Comparison of ENCODE assay signal across 14 mouse cellular contexts in genomic region chr6:99611866-99612265, GRCm38 (mm10). TPM values are rescaled to one million over a fixed set of nuclear protein-coding genes. Genes with fewer than 3 reads are reported as not detected.
DNase-seq lines count a peak whose midpoint lies in the region; ATAC-seq and TF ChIP-seq lines count a peak whose summit lies in the region.
"Had no signal": no experiment of that assay in that cellular context is flagged by ENCODE, and none has a peak within 500 bp of the region (broad histone marks: within the 10 kb centered on the region; RNA-seq: fewer than 3 reads in every experiment).

No protein-coding gene starts in this region.

- no peak for TF ChIP-seq EP300 in liver, postnatal 0 days (IDR thresholded peaks at IDR 0.05; ENCODE audit: low read depth)

- intact Hi-C loops in gastrocnemius, adult 2 months (cut with DNase I): no loop called here
- intact Hi-C loops in gastrocnemius, postnatal 14 days (cut with DNase I; ENCODE audit: low total_unique reads): no loop called here

- no peak overlapping the region for H3K4me3 ChIP-seq in gastrocnemius, adult 2 months
- H3K4me3 ChIP-seq in liver, postnatal 0 days (ENCODE audit: low read depth, low read length): no peak overlapping the region
- no peak overlapping the region for H3K4me3 ChIP-seq in liver, embryonic 12.5 days
- H3K4me3 ChIP-seq in E14TG2a.4 (replicated peaks; ENCODE audit: low read length): no peak overlapping the region
- H3K4me3 ChIP-seq in cortical plate, adult 2 months (ENCODE audit: insufficient read depth, low read length): no peak overlapping the region
- H3K4me3 ChIP-seq: forebrain, embryonic 13.5 days; heart, embryonic 12.5 days; lung, embryonic 15.5 days; stomach, embryonic 15.5 days had no signal

- no peaks in the 10 kb centered on the region for H3K27me3 ChIP-seq in liver, postnatal 0 days (ENCODE audit: insufficient read depth, low read length)
- H3K27me3 ChIP-seq in liver, embryonic 12.5 days (replicated peaks): no peaks in the 10 kb centered on the region
- H3K27me3 ChIP-seq in E14TG2a.4 (ENCODE audit: insufficient read depth, low read length): peaks cover 14% of the 10 kb centered on the region
- H3K27me3 ChIP-seq: lung, embryonic 15.5 days; stomach, embryonic 15.5 days had no signal

- H3K4me2 ChIP-seq in liver, postnatal 0 days (ENCODE audit: low read depth, low read length): no peak overlapping the region
- no peak overlapping the region for H3K4me2 ChIP-seq in liver, embryonic 12.5 days
- H3K4me2 ChIP-seq: forebrain, embryonic 13.5 days; heart, embryonic 12.5 days; lung, embryonic 15.5 days; stomach, embryonic 15.5 days had no signal

- peaks cover 2% of the 10 kb centered on the region; the same call in 1 of the 2 replicates for H3K4me1 ChIP-seq in liver, postnatal 0 days (ENCODE audit: insufficient read depth)
- H3K4me1 ChIP-seq in liver, embryonic 12.5 days: no peaks in the 10 kb centered on the region
- H3K4me1 ChIP-seq in E14TG2a.4 (replicated peaks; ENCODE audit: low read depth, low read length): peaks cover 55% of the 10 kb centered on the region
- H3K4me1 ChIP-seq in cortical plate, adult 2 months (ENCODE audit: control insufficient read depth, insufficient read depth, low read length): peaks cover 8% of the 10 kb centered on the region

- no peaks in the 10 kb centered on the region for H3K36me3 ChIP-seq in liver, postnatal 0 days (replicated peaks; ENCODE audit: insufficient read depth, low read length)
- H3K36me3 ChIP-seq in liver, embryonic 12.5 days: no peaks in the 10 kb centered on the region
- H3K36me3 ChIP-seq in E14TG2a.4 (ENCODE audit: insufficient read depth, low read length): no peaks in the 10 kb centered on the region
- H3K36me3 ChIP-seq: heart, embryonic 12.5 days; lung, embryonic 15.5 days; stomach, embryonic 15.5 days had no signal

- no peak overlapping the region for H3K9ac ChIP-seq in liver, postnatal 0 days (replicated peaks)
- H3K9ac ChIP-seq in liver, embryonic 12.5 days: no peak overlapping the region
- H3K9ac ChIP-seq: forebrain, embryonic 13.5 days; heart, embryonic 12.5 days; lung, embryonic 15.5 days; stomach, embryonic 15.5 days had no signal

- ATAC-seq in liver, postnatal 0 days: 0 out of 2 replicates have a peak, but pooled peaks have one; percentile 7
- no peak for ATAC-seq in liver, embryonic 12.5 days
- ATAC-seq: forebrain, embryonic 13.5 days; inflammation-experienced regulatory T-cells, adult 6 months had no signal

- no peak for TF ChIP-seq POLR2A in cortical plate, adult 2 months (IDR thresholded peaks at IDR 0.05; ENCODE audit: extremely low read depth, insufficient read depth, low read length)

- WGBS in liver, postnatal 0 days (ENCODE audit: insufficient replicate concordance): 37% methylated on average over 6 of the region's 6 CpGs
- WGBS in liver, embryonic 12.5 days (ENCODE audit: insufficient replicate concordance): 39% methylated on average over 6 of the region's 6 CpGs

- DNase-seq in gastrocnemius, adult 2 months: no peak
- no peak for DNase-seq in gastrocnemius, postnatal 25 days
- DNase-seq in liver, postnatal 0 days: no peak
- no peak for DNase-seq in urinary bladder, adult 2 months (ENCODE audit: low spot score)
- DNase-seq in gastrocnemius, postnatal 14 days: no peak
- DNase-seq: adrenal gland, postnatal 36 days had no signal

- TF ChIP-seq CTCF in gastrocnemius, adult 2 months (IDR thresholded peaks at IDR 0.05): peak; percentile 43
- TF ChIP-seq CTCF in liver, postnatal 0 days (IDR thresholded peaks at IDR 0.05; ENCODE audit: low read depth): peak; percentile 30
- peak; percentile 50 for TF ChIP-seq CTCF in E14TG2a.4 (conservative IDR thresholded peaks at IDR 0.05; ENCODE audit: low read length)
- TF ChIP-seq CTCF in cortical plate, adult 2 months (IDR thresholded peaks at IDR 0.05; ENCODE audit: extremely low read depth, insufficient read depth, low read length): peak; percentile 32

- H3K9me3 ChIP-seq in liver, postnatal 0 days (ENCODE audit: low read length): no peaks in the 10 kb centered on the region
- H3K9me3 ChIP-seq in liver, embryonic 12.5 days (replicated peaks): no peaks in the 10 kb centered on the region
- H3K9me3 ChIP-seq in E14TG2a.4 (ENCODE audit: low read length): no peaks in the 10 kb centered on the region
- H3K9me3 ChIP-seq: forebrain, embryonic 13.5 days; heart, embryonic 12.5 days; lung, embryonic 15.5 days; stomach, embryonic 15.5 days had no signal

- H3K27ac ChIP-seq in gastrocnemius, adult 2 months: no peak overlapping the region
- H3K27ac ChIP-seq in liver, postnatal 0 days (ENCODE audit: low read depth): no peak overlapping the region
- no peak overlapping the region for H3K27ac ChIP-seq in liver, embryonic 12.5 days
- H3K27ac ChIP-seq in cortical plate, adult 2 months (ENCODE audit: insufficient read depth, low read length): no peak overlapping the region
- H3K27ac ChIP-seq: forebrain, embryonic 13.5 days; lung, embryonic 15.5 days; stomach, embryonic 15.5 days had no signal

RNA-seq across cellular contexts. Expression of gene Eif4e3, which starts 54.7 kb away (rescaled TPM):
- 10 to 100 TPM; 23.5 to 29.4 TPM for total RNA-seq in gastrocnemius, adult 2 months (2021)
- total RNA-seq in gastrocnemius, postnatal 25 days (2021): 10 to 100 TPM; 18.8 to 21.2 TPM
- 3.8 and 4.3 TPM in 2 replicates for polyA plus RNA-seq in liver, postnatal 0 days (2015; fragmentation: Nextera tagmentation; extraction: Ambion mirVana)
- polyA plus RNA-seq in liver, embryonic 12.5 days (2016; fragmentation: Nextera tagmentation; extraction: Ambion mirVana): 2.3 and 2.4 TPM in 2 replicates
- 18.9 and 19.2 TPM in 2 replicates for polyA plus RNA-seq in cortical plate, adult 2 months (2012; rRNA removed)
- 42.9 and 47.3 TPM in 2 replicates for polyA plus RNA-seq in urinary bladder, adult 2 months (2012; rRNA removed)
- total RNA-seq in gastrocnemius, postnatal 14 days (2021): 10 to 100 TPM; 16.2 to 17.8 TPM

RNA-seq across cellular contexts. Expression of gene Gm20696, which starts 54.7 kb away (rescaled TPM):
- 1 to 10 TPM; 1.2 to 1.3 TPM for total RNA-seq in gastrocnemius, adult 2 months (2021)
- total RNA-seq in gastrocnemius, postnatal 25 days (2021): 1 to 10 TPM; 1.6 to 2.0 TPM
- polyA plus RNA-seq in liver, postnatal 0 days (2015; fragmentation: Nextera tagmentation; extraction: Ambion mirVana): 0.86 and 1.2 TPM in 2 replicates
- polyA plus RNA-seq in liver, embryonic 12.5 days (2016; fragmentation: Nextera tagmentation; extraction: Ambion mirVana): 1.4 and 3.0 TPM in 2 replicates
- polyA plus RNA-seq in cortical plate, adult 2 months (2012; rRNA removed): 2.3 and 3.0 TPM in 2 replicates
- 1.2 and 2.5 TPM in 2 replicates for polyA plus RNA-seq in urinary bladder, adult 2 months (2012; rRNA removed)
- under 1 TPM; 0.73 to 0.90 TPM for total RNA-seq in gastrocnemius, postnatal 14 days (2021)
